Mouse (Mus musculus) left cerebral cortex, postnatal 14 days (tissue): ENCODE results near the gene Cd247. TPM values are rescaled to one million over a fixed set of nuclear protein-coding genes. Genes with fewer than 3 reads are reported as not detected.
A peak's percentile ranks its signal among the peaks of the same experiment; 100 is the strongest.

Experiments
- DNase-seq, 2 experiments: peaks; one replicate each; pipeline ENCODE4 v3.0.0; 2021 to 2022; ENCODE audit warnings: low spot score in 2 of 2, mixed read lengths in 1 of 2
- intact Hi-C: fragments of 180-260 bp; cut with DNase I; formaldehyde crosslinking; loops from one replicate; pipeline ENCODE4 v1.15.1; 2025
- total RNA-seq, 2 experiments: library from RNA; stranded (reverse); gene quantifications; 2 replicates each; pipeline ENCODE4 v1.2.3; 2021

Cd247 gene
- total RNA-seq, 2 experiments from 2014 or later, result not detected

- intact Hi-C loops, result loop anchor here (10.0 kb wide), 1 partner anchor 593 kb away; no protein-coding TSS in a partner anchor
- DNase-seq, result peak; percentile 69 to 70
These were observed 17.0 kb upstream of the Cd247 start for GRCm38 (mm10) chr1:165771491-165771897.

- intact Hi-C loops, result loop anchor here (10.0 kb wide), 1 partner anchor 593 kb away; no protein-coding TSS in a partner anchor
- no peak for DNase-seq
These were observed 16.5 kb upstream of the Cd247 start for GRCm38 (mm10) chr1:165771998-165772397.

GRCm38 (mm10) chr1:165775518-165776294, 12.8 kb upstream of the Cd247 start:
- intact Hi-C loops, result loop anchor here (1.0 to 10.0 kb wide), 2 partner anchors 379 to 589 kb away; no protein-coding TSS in a partner anchor
- peak; percentile 62 to 74 for DNase-seq

- intact Hi-C loops, result loop anchor here (2.0 to 10.0 kb wide), 5 partner anchors 72 to 585 kb away; no protein-coding TSS in a partner anchor
- peak; percentile 45 to 75 for DNase-seq
These were observed 8.4 kb upstream of the Cd247 start for GRCm38 (mm10) chr1:165779954-165780585.

GRCm38 (mm10) chr1:165780586-165781111, 7.8 kb upstream of the Cd247 start:
- DNase-seq, result no peak

GRCm38 (mm10) chr1:165781426-165781825, 7.1 kb upstream of the Cd247 start:
- no peak for DNase-seq
- intact Hi-C loops, result loop anchor here (2.0 to 5.0 kb wide), 4 partner anchors 71 to 371 kb away; no protein-coding TSS in a partner anchor

More at GRCm38 (mm10) chr1:165780586-165781111, 7.8 kb upstream of the Cd247 start:
- intact Hi-C loops, result loop anchor here (2.0 to 5.0 kb wide), 4 partner anchors 72 to 372 kb away; no protein-coding TSS in a partner anchor

GRCm38 (mm10) chr1:165781911-165782310, 6.6 kb upstream of the Cd247 start:
- intact Hi-C loops, result loop anchor here (2.0 to 5.0 kb wide), 4 partner anchors 70 to 371 kb away; no protein-coding TSS in a partner anchor
- DNase-seq, result no peak

- intact Hi-C loops, result no loop called here
- DNase-seq, result no peak
These were observed 2.2 kb upstream of the Cd247 start for GRCm38 (mm10) chr1:165786296-165786695.

- DNase-seq, result no peak
- intact Hi-C loops, result no loop called here
These were observed 682 bp downstream of the Cd247 start for GRCm38 (mm10) chr1:165789066-165789660.

- intact Hi-C loops, result no loop called here
- DNase-seq, result no peak
These were observed 1.5 kb downstream of the Cd247 start for GRCm38 (mm10) chr1:165789963-165790362.

- no peak for DNase-seq
- intact Hi-C loops, result no loop called here
These were observed 2.2 kb downstream of the Cd247 start for GRCm38 (mm10) chr1:165790461-165791210.

- no peak for DNase-seq
- intact Hi-C loops, result no loop called here
These were observed 2.9 kb downstream of the Cd247 start for GRCm38 (mm10) chr1:165791411-165791810.

GRCm38 (mm10) chr1:165801709-165802310, 13.3 kb downstream of the Cd247 start:
- DNase-seq, result no peak
- intact Hi-C loops, result no loop called here

GRCm38 (mm10) chr1:165803107-165803506, 14.6 kb downstream of the Cd247 start:
- no peak for DNase-seq
- intact Hi-C loops, result no loop called here

GRCm38 (mm10) chr1:165804133-165804532, 15.7 kb downstream of the Cd247 start:
- intact Hi-C loops, result no loop called here
- no peak for DNase-seq

- intact Hi-C loops, result no loop called here
- DNase-seq, result no peak
These were observed 22.2 kb downstream of the Cd247 start for GRCm38 (mm10) chr1:165810633-165811032.

- no peak for DNase-seq
- intact Hi-C loops, result no loop called here
These were observed 22.7 kb downstream of the Cd247 start for GRCm38 (mm10) chr1:165811170-165811569.

GRCm38 (mm10) chr1:165812775-165813174, 24.3 kb downstream of the Cd247 start:
- no peak for DNase-seq
- intact Hi-C loops, result no loop called here

- intact Hi-C loops, result no loop called here
- DNase-seq, result no peak
These were observed 25.6 kb downstream of the Cd247 start for GRCm38 (mm10) chr1:165814116-165814515.
